Mouse (Mus musculus) left cerebral cortex, postnatal 4 days (tissue): ENCODE data around the gene Rpl35. TPM values are rescaled to one million over a fixed set of nuclear protein-coding genes. Genes with fewer than 3 reads are reported as not detected.

Experiments used
- DNase-seq: peaks from one replicate; pipeline ENCODE4 v3.0.0-alpha.2; 2022
- intact Hi-C: fragments of 180-260 bp; cut with DNase I; formaldehyde crosslinking; loops from one replicate; pipeline ENCODE4 v1.15.1; 2025
- total RNA-seq, 2 experiments: library from RNA; stranded (reverse); gene quantifications; 2 replicates each; pipeline ENCODE4 v1.2.3; 2021

The Rpl35 gene
- total RNA-seq, 2 experiments from 2014 or later, result 436 to 486 TPM

- DNase-seq, result no peak
- intact Hi-C loops, result loop anchor here (2.0 to 10.0 kb wide), 2 partner anchors 73 to 205 kb away; partner anchors contain the start of gene Nr6a1
Observed at GRCm38 (mm10) chr2:38999381-38999780, 6.0 kb downstream of the Rpl35 start.

- DNase-seq, result peak; percentile 92
- intact Hi-C loops, result loop anchor here (2.0 to 10.0 kb wide), 2 partner anchors 71 to 203 kb away; partner anchors contain the start of gene Nr6a1
Observed at GRCm38 (mm10) chr2:38997386-38998374, 7.7 kb downstream of the Rpl35 start, which contains the start of gene Wdr38. TSS of gene Wdr38 (plus strand) at chr2:38997476.

- no peak for DNase-seq
- intact Hi-C loops, result loop anchor here (10.0 kb wide), 1 partner anchor 198 kb away; no protein-coding TSS in a partner anchor
Observed at GRCm38 (mm10) chr2:38992452-38992851, 13.0 kb downstream of the Rpl35 start.

- intact Hi-C loops, result loop anchor here (10.0 kb wide), 1 partner anchor 197 kb away; no protein-coding TSS in a partner anchor
- no peak for DNase-seq
Observed at GRCm38 (mm10) chr2:38992004-38992403, 13.4 kb downstream of the Rpl35 start.

- intact Hi-C loops, result no loop called here
- no peak for DNase-seq
Observed at GRCm38 (mm10) chr2:38988929-38989328, 16.5 kb downstream of the Rpl35 start.

- intact Hi-C loops, result no loop called here
Observed at GRCm38 (mm10) chr2:38987803-38988510, 17.5 kb downstream of the Rpl35 start.

GRCm38 (mm10) chr2:38987371-38987770, 18.1 kb downstream of the Rpl35 start:
- intact Hi-C loops, result no loop called here
- no peak for DNase-seq

More at GRCm38 (mm10) chr2:38987803-38988510, 17.5 kb downstream of the Rpl35 start:
- no peak for DNase-seq

GRCm38 (mm10) chr2:38986580-38986979, 18.8 kb downstream of the Rpl35 start:
- peak; percentile 32 for DNase-seq
- intact Hi-C loops, result no loop called here

- intact Hi-C loops, result loop anchor here (5.0 kb wide), 1 partner anchor 41 kb away; no protein-coding TSS in a partner anchor
- no peak for DNase-seq
Observed at GRCm38 (mm10) chr2:38983456-38983855, 22.0 kb downstream of the Rpl35 start.

GRCm38 (mm10) chr2:38977837-38978236, 27.6 kb downstream of the Rpl35 start:
- no peak for DNase-seq
- intact Hi-C loops, result no loop called here

GRCm38 (mm10) chr2:38975941-38976805, 29.3 kb downstream of the Rpl35 start:
- intact Hi-C loops, result no loop called here
- DNase-seq, result no peak

- DNase-seq, result no peak
- intact Hi-C loops, result no loop called here
Observed at GRCm38 (mm10) chr2:38975181-38975580, 30.2 kb downstream of the Rpl35 start.

GRCm38 (mm10) chr2:38974171-38974570, 31.3 kb downstream of the Rpl35 start:
- DNase-seq, result no peak
- intact Hi-C loops, result no loop called here

- no peak for DNase-seq
Observed at GRCm38 (mm10) chr2:38973701-38974100, 31.7 kb downstream of the Rpl35 start.

GRCm38 (mm10) chr2:38973223-38973622, 32.2 kb downstream of the Rpl35 start:
- DNase-seq, result no peak
- intact Hi-C loops, result no loop called here

More at GRCm38 (mm10) chr2:38973701-38974100, 31.7 kb downstream of the Rpl35 start:
- intact Hi-C loops, result no loop called here

- intact Hi-C loops, result no loop called here
- DNase-seq, result no peak
Observed at GRCm38 (mm10) chr2:38970057-38970456, 35.4 kb downstream of the Rpl35 start.

- DNase-seq, result no peak
- intact Hi-C loops, result no loop called here
Observed at GRCm38 (mm10) chr2:38969650-38970049, 35.8 kb downstream of the Rpl35 start.

- no peak for DNase-seq
- intact Hi-C loops, result no loop called here
Observed at GRCm38 (mm10) chr2:38964198-38964597, 41.2 kb downstream of the Rpl35 start.

- intact Hi-C loops, result no loop called here
- no peak for DNase-seq
Observed at GRCm38 (mm10) chr2:38957671-38958223, 47.7 kb downstream of the Rpl35 start.

GRCm38 (mm10) chr2:38956062-38956461, 49.4 kb downstream of the Rpl35 start:
- no peak for DNase-seq
- intact Hi-C loops, result no loop called here
